Mouse (Mus musculus) liver, postnatal 0 days (tissue): Measurements from ENCODE around the gene Tmem158.

Experiments used
- CTCF ChIP-seq: sonication (generic); IDR thresholded peaks from 2 replicates; pipeline ENCODE4 v1.5.1; 2016; ENCODE audit warnings: antibody characterized with exemption, low read depth
- EP300 ChIP-seq: IDR thresholded peaks from 2 replicates; pipeline ENCODE4 v1.6.1; 2016; ENCODE audit warnings: antibody characterized with exemption, low read depth, mild to moderate bottlenecking

DNA sequence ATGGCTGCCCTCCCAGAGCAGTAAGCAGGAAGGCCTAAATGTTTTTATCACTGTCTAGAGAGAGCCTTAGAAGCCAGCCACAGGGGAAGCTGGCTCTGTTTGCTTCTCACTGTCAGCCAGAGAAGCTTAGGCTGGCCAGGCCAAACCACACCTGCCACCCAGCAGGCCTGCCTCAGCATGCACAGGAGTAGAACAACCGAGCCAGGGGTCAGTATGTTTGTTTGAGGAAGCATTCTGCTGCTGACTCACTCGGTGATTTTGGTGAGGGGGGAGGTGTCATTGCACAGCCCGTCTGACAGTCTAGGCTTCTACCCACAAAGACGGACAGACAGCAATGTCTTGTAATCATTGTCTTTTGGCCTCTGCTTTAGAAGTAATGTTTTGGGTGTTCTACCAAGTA is 25.1 kb upstream of the Tmem158 start:
- TF ChIP-seq CTCF, result no peak
- no peak for TF ChIP-seq EP300
